Mouse (Mus musculus) urinary bladder, postnatal 4 days (tissue): ENCODE results near the gene Mrgpra9.
"Not testable (repeated sequence)": the region's sequence is repeated elsewhere in the genome, so short reads cannot be mapped to it uniquely, and the experiment has no call there.

Source experiments
- DNase-seq, 2 experiments: peaks; one replicate each; pipeline ENCODE4 v3.0.0; 2021 to 2022; ENCODE audit warnings: low spot score in 2 of 2

Mrgpra9 gene

DNA sequence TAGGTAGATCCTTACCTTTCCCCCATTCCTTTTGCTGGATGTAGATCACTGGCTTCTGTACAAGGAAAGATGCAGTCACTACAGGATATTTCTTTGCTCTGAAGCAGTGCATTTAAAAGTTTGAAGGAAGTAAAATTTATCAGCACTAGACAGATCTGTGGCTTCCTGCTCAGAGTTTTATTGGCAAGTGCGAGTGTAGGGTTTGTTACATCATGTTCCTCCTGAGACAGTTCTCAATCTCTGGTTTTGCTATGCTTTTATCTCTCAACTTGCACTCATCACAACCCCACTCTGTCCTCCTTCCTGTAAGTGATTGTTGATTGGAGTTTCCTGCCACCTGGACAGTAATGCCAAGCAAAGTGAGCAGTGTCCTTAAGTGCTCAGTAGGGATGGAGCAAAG is at the start of gene Mrgpra9:
Mrgpra9 (minus strand) TSS at position 79 of the 400 bp plus-strand sequence.
- no peak for DNase-seq

GRCm38 (mm10) chr7:47299612-47300011 is 47.0 kb upstream of the Mrgpra9 start:
- not testable (repeated sequence) for DNase-seq

GRCm38 (mm10) chr7:47271547-47271946 is 18.9 kb upstream of the Mrgpra9 start:
- DNase-seq, result not testable (repeated sequence)

- no peak for DNase-seq
Observed at GRCm38 (mm10) chr7:47244658-47245057, 8.0 kb downstream of the Mrgpra9 start.

GRCm38 (mm10) chr7:47204830-47205229 is 47.8 kb downstream of the Mrgpra9 start, which contains the start of gene Mrgpra6:
Gene Mrgpra6 (minus strand): TSS chr7:47204920.
- no peak for DNase-seq

DNA sequence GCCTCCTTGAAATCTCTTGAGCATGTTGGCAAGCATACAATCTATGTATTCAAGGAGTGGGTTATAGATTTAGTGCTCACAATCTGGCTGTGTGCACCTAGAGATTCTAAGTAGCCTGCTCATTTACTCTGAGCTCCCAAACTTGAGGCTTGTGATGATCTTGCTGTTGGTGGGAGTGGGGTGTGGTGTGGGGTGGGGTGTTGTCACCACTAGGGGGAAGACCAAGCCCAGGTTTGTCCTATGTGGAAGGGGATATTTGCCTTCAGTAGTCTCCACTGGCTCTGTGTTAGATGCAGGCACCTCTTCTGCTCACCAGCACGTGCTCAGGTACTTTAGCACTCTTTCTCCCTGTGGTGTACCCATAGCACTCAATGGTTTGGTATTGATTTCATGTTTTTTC is 57.4 kb downstream of the Mrgpra9 start:
- DNase-seq, result no peak
